Mouse (Mus musculus) midbrain, embryonic 10.5 days (tissue): ENCODE results near the gene Mecom. TPM values are rescaled to one million over a fixed set of nuclear protein-coding genes. Genes with fewer than 3 reads are reported as not detected.

ENCODE experiments used
- DNase-seq: peaks from one replicate; pipeline ENCODE4 v3.0.0-alpha.2; 2017; ENCODE audit warnings: low spot score
- H3K27ac ChIP-seq: fragments of 300-500 bp; sonication (generic); replicated peaks from 2 replicates; pipeline ENCODE4 v1.5.1; 2016; ENCODE audit warnings: mild to moderate bottlenecking
- H3K27me3 ChIP-seq: fragments of 300-500 bp; sonication (generic); 2 replicates; pipeline ENCODE4 v1.6.1; 2016; ENCODE audit warnings: low read depth, mild to moderate bottlenecking; ENCODE audit not compliant: poor library complexity, severe bottlenecking
- H3K36me3 ChIP-seq: fragments of 300-500 bp; sonication (generic); 2 replicates; pipeline ENCODE4 v1.6.1; 2016; ENCODE audit warnings: mild to moderate bottlenecking, moderate library complexity
- H3K4me1 ChIP-seq: fragments of 300-500 bp; sonication (generic); 2 replicates; pipeline ENCODE4 v1.6.1; 2016
- H3K4me3 ChIP-seq: fragments of 300-500 bp; sonication (generic); 2 replicates; pipeline ENCODE4 v1.5.1; 2016; ENCODE audit warnings: mild to moderate bottlenecking, moderate library complexity
- H3K9me3 ChIP-seq: fragments of 300-500 bp; sonication (generic); replicated peaks from 2 replicates; pipeline ENCODE4 v1.6.1; 2016; ENCODE audit warnings: mild to moderate bottlenecking
- WGBS: fragments of 180-500 bp; shearing (Covaris S2); methylation state at CpG from one replicate; pipeline ENCODE4 v1.1.7; 2016; 5-methylcytosine and 5-hydroxymethylcytosine counted together
- polyA plus RNA-seq: library from polyadenylated mRNA; unstranded; fragments of >200 nt; fragmentation: Nextera tagmentation; extraction: Ambion mirVana; gene quantifications from 2 replicates; pipeline ENCODE4 v1.2.1, GENCODE M21; 2016

Mecom gene
- polyA plus RNA-seq, 1 experiment from 2014 or later: 22.6 TPM

DNA sequence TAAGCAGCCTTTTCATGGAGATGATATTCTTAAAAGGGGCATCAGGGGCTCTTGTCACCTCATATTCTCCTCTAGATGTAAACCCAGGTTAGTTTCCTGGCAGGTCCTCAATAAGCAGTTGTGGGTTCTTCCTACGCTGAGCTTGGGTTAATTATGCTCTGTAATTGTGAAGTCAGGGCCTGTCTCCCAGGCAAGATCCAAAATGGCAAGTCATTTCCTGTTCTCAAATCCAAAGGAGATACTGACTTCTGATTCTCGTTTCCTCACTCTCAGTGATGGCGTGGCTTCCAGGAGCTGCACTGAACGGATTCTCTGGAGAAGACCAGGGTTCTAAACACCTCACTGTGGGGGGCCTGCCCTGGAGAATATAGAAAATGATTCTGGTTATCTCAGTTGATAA is 450.7 kb downstream of the Mecom start:
- no peaks in the 10 kb centered on the region for H3K9me3 ChIP-seq
- no peaks in the 10 kb centered on the region for H3K36me3 ChIP-seq
- no peaks in the 10 kb centered on the region for H3K27me3 ChIP-seq
- H3K27ac ChIP-seq: no peak overlapping the region
- no peak for DNase-seq
- H3K4me1 ChIP-seq: no peaks in the 10 kb centered on the region
- no peak overlapping the region for H3K4me3 ChIP-seq
- 67% methylated on average over 4 of the region's 4 CpGs for WGBS

DNA sequence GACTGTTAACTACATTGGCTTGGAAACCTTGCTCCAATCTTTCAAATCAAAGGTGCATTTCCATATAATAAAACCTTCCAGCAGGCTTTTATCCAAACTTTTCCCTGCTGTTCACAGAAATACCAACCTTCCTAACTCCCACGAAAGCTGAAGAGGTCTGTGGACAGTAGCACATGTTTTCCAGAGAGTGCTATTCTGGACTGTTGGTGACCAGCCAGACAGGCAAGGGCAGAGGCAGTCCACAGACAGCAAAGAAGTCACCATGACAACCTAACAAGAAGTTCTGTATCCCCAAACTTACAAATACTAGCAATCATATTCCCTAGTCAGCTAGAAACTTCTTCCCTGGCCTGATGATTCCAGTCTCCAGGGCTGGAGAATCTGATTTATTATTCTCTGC is 454.8 kb downstream of the Mecom start:
- 76% methylated on average over 1 of the region's 1 CpGs for WGBS
- H3K36me3 ChIP-seq: no peaks in the 10 kb centered on the region
- DNase-seq: no peak

DNA sequence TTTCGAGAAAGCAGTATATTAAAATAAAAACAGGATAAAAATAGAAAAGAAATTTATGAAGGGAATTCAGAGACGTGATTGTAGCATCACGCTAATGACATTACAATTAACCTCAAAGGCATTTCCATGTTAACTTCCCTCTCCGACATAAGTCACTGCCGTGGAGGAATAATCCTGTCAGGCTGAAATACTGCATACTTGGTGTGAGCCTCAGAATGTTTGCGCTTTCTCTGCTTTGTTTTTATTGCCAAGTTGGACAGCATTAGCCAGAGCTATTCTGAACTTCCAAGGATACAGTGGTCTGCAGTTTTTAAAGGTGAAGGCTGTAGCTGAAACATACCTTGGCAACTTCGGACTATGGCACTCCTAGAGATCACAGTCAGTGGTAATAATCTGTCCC is 455.3 kb downstream of the Mecom start:
- Histone ChIP-seq H3K4me1 (no peaks in the 10 kb centered on the region), H3K27me3 (no peaks in the 10 kb centered on the region), H3K4me3 (no peak overlapping the region), H3K9me3 (no peaks in the 10 kb centered on the region), H3K36me3 (no peaks in the 10 kb centered on the region), H3K27ac (no peak overlapping the region)
- no peak for DNase-seq
- WGBS: 90% methylated on average over 7 of the region's 7 CpGs

More for the DNA sequence above, 454.8 kb downstream of the Mecom start:
- H3K27me3 ChIP-seq: no peaks in the 10 kb centered on the region
- H3K9me3 ChIP-seq: no peaks in the 10 kb centered on the region
- H3K4me3 ChIP-seq: no peak overlapping the region
- no peaks in the 10 kb centered on the region for H3K4me1 ChIP-seq
- no peak overlapping the region for H3K27ac ChIP-seq

DNA sequence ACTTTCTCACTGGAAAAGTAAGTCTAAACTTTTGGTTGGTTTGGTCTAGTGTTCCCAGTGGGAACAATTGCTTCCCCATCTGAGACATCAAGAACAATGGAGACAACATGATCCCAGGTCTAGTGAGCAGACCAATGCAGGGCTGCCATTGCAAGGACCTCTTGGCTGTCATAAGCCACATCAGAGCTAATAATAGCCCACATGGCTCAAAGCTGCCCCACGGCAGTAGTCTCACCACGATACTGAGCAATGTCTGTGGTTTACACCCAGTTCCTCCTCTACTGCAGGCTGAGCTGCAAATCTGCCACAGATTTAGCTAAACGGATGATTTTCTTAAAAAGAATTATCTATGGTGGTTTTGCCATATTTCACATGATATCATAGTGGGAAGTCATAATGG is 455.9 kb downstream of the Mecom start:
- no peak overlapping the region for H3K27ac ChIP-seq
- no peaks in the 10 kb centered on the region for H3K27me3 ChIP-seq
- no peak overlapping the region for H3K4me3 ChIP-seq
- 87% methylated on average over 3 of the region's 3 CpGs for WGBS
- no peaks in the 10 kb centered on the region for H3K4me1 ChIP-seq
- no peak for DNase-seq
- no peaks in the 10 kb centered on the region for H3K36me3 ChIP-seq
- H3K9me3 ChIP-seq: no peaks in the 10 kb centered on the region

DNA sequence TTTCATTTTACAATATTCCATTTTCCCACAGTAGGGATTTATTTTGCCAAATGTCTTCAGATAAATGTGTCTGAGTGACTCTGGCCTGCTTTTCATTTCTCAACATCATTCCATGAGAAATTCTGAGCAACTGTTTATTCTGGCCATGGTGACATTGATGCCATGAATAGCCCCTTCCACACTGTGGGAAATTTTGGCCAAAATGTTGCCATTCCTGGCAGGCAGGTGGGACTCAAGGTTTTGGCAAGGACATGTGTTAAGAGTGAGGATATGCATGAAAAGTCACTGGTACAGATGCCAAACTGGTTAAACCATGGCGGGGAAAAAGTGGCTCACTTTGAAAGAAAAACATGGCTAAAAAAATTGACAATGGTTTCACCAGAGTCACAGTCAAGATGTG is 456.4 kb downstream of the Mecom start:
- no peak overlapping the region for H3K27ac ChIP-seq
- WGBS: 95% methylated on average over 1 of the region's 1 CpGs
- H3K36me3 ChIP-seq: no peaks in the 10 kb centered on the region
- no peaks in the 10 kb centered on the region for H3K4me1 ChIP-seq
- H3K9me3 ChIP-seq: no peaks in the 10 kb centered on the region
- DNase-seq: no peak
- no peaks in the 10 kb centered on the region for H3K27me3 ChIP-seq
- H3K4me3 ChIP-seq: no peak overlapping the region

DNA sequence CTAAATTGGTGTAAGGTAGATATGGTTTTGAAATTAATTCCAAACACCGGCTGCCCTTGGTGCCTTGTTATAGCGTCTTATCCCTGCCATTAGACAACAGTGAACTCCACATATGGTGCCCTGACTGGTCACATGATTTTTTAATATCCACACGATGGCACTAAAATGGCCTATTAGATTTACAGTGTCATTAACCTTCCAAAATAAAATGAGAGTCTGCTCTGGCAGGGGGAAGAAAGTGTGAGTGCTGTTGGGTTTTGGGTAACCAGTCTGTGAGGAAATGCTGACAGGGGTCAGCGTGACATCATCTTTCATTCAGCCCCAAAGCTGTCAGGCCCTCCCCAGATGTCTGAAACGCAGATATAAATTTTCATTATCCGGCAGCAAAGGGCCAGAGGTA is 461.7 kb downstream of the Mecom start:
- peaks cover 9% of the 10 kb centered on the region for H3K4me1 ChIP-seq
- no peaks in the 10 kb centered on the region for H3K36me3 ChIP-seq
- no peaks in the 10 kb centered on the region for H3K27me3 ChIP-seq
- 92% methylated on average over 6 of the region's 6 CpGs for WGBS
- H3K9me3 ChIP-seq: no peaks in the 10 kb centered on the region
- DNase-seq: no peak
- H3K27ac ChIP-seq: no peak overlapping the region
- no peak overlapping the region for H3K4me3 ChIP-seq

DNA sequence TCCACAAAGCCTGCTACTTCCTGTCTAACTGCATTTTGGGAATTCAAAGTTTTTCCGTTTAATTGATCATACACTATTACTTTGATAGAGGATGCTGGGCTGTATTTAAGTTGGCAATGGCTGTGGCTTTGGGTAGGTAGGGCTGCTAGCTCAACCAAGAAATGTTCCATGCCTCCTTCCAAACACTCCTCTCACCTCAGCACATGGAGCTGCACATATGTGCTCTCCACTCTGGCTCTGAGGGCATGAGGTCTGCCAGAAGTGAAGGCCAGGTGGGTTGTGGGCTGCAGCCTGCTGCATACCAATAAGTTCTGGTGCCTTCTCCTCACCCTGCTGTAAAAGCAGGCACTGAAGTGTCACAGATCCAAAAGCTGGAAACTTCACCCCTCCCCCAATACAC is 464.0 kb downstream of the Mecom start:
- Histone ChIP-seq H3K9me3 (no peaks in the 10 kb centered on the region), H3K4me3 (no peak overlapping the region), H3K27ac (peak overlapping the region; percentile 63), H3K4me1 (peaks cover 9% of the 10 kb centered on the region), H3K36me3 (no peaks in the 10 kb centered on the region), H3K27me3 (no peaks in the 10 kb centered on the region)
- DNase-seq: no peak
- 78% methylated on average over 1 of the region's 1 CpGs for WGBS

DNA sequence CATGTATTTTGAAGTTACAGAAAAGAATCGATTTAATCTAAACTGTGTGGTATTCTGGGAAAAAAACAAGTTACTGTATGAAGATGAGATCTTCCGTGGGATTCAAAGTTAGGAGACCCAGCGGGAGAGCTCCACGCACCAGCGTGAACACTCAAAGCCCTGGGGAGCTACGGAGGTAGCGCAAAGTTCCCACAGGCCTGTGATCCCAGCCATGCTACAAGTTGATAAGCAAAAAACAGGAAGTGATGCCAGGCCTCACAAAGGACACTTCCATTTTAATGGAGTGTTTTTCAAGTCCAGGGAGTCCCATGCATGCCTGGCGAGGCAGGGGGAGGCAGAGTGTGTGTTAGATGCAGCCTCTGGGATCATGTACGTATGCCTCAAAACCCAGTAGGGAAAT is 464.5 kb downstream of the Mecom start:
- Histone ChIP-seq H3K27me3 (no peaks in the 10 kb centered on the region), H3K27ac (no peak overlapping the region), H3K36me3 (no peaks in the 10 kb centered on the region), H3K4me3 (no peak overlapping the region), H3K4me1 (peaks cover 9% of the 10 kb centered on the region), H3K9me3 (no peaks in the 10 kb centered on the region)
- whole genome bisulfite sequencing: 87% methylated on average over 9 of the region's 9 CpGs
- DNase-seq: no peak

DNA sequence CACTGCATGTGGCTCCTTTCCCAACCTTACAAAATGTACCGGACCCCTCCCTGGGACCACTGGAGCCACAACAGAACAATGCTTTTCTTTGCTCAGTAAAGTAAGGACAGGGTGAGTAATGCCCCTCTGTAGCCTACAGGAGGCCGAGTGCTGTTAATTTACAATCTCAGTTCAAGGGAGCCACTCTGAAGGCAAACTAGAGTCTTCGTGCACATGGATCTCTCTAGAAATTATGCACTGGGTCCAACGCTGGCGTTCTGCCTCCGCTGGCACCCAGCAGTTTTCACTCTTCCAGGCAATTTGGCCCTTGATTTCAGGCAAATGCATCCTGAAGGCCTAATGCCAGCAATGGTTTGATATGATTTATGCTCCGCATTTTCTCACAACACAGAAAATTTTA is 467.0 kb downstream of the Mecom start:
- Histone ChIP-seq H3K27ac (no peak overlapping the region), H3K27me3 (no peaks in the 10 kb centered on the region), H3K9me3 (no peaks in the 10 kb centered on the region), H3K4me3 (no peak overlapping the region), H3K4me1 (peaks cover 9% of the 10 kb centered on the region), H3K36me3 (no peaks in the 10 kb centered on the region)
- WGBS: 88% methylated on average over 7 of the region's 7 CpGs
- DNase-seq: no peak

DNA sequence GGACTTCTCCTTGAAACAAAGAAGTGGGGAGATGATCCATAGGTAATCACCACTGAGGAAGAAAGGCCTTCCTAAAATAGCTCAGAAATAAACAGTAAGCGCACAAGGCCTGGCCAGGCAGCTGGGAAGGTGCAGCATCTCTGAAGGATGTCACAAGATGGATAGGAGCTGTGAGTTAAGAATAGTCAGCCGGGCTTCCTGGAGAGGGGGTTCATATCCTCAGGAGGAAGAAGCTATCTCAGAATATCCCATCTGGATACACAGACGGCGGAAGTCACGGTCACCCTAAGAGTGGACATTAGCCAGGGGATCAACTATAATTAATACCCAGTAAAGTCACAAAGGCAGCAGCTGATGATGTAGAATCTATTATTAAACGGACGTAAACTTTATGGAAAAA is 471.3 kb downstream of the Mecom start:
- no peaks in the 10 kb centered on the region for H3K9me3 ChIP-seq
- WGBS: 92% methylated on average over 7 of the region's 7 CpGs
- no peaks in the 10 kb centered on the region for H3K36me3 ChIP-seq
- peaks cover 8% of the 10 kb centered on the region for H3K4me1 ChIP-seq
- no peak for DNase-seq
- no peak overlapping the region for H3K27ac ChIP-seq
- no peak overlapping the region for H3K4me3 ChIP-seq
- no peaks in the 10 kb centered on the region for H3K27me3 ChIP-seq

DNA sequence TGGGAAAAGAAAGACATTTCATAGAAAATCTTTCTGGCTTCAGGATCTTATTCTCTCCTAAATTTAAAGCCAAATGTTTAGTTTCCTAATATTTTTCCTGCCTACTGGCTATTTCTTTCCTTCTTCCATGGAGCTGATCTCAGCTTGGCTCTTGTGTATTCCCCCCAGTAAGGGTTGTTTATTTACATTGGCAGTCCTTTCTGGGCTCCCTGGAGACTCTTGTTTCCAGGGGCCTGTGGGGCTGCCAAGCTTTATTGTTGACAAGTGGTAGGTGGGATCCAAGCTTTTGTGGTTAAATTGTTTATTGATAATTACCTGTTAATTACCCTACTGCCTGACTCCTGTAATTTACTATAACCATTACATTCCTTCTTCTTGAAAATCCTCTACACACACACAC is 476.5 kb downstream of the Mecom start:
- no peak for DNase-seq
- peaks cover 8% of the 10 kb centered on the region for H3K4me1 ChIP-seq
- no peaks in the 10 kb centered on the region for H3K27me3 ChIP-seq
- H3K36me3 ChIP-seq: no peaks in the 10 kb centered on the region
- H3K27ac ChIP-seq: no peak overlapping the region
- H3K9me3 ChIP-seq: no peaks in the 10 kb centered on the region
- no peak overlapping the region for H3K4me3 ChIP-seq

DNA sequence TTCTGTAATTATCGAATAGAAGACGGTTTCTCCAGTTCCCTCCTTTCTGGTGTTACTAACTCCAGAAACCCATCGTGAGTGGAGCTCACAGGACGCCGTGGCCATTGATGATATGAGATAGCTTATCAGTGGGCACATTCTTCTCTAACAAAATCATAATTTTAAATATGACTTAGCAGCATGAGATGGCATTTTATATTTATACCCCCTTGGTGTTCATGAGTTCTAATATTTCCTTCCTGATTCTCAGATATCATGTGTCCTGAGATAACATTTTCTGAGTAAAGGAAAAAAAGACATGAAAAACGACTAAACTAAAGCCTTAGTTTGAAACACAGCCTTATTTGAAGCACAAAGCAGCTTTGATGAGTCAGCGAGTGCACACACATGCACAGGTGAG is 481.3 kb downstream of the Mecom start:
- Histone ChIP-seq H3K27me3 (no peaks in the 10 kb centered on the region), H3K27ac (no peak overlapping the region), H3K9me3 (no peaks in the 10 kb centered on the region), H3K4me3 (no peak overlapping the region), H3K4me1 (no peaks in the 10 kb centered on the region), H3K36me3 (no peaks in the 10 kb centered on the region)
- WGBS: 88% methylated on average over 7 of the region's 7 CpGs
- no peak for DNase-seq

DNA sequence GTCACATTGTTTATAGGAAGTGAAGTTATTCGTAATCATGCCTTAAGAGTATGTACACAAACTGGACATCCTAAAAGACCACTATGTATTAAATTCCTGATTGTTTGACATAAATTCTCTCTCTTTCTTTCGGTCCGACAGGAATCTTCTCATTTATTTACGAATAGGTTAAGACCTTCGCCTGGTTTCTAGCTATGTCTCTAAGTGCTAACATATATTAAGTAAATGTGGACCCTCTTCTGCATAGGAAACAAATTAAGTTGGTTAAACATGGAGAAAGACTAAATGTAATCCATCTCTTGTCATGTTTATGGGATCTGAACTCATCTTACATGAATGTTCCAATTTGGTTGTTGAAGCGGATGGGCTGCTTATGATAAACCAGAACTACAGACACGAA is 487.8 kb downstream of the Mecom start:
- peaks cover 3% of the 10 kb centered on the region; the same call in 1 of the 2 replicates for H3K4me1 ChIP-seq
- 93% methylated on average over 7 of the region's 7 CpGs for WGBS
- no peak overlapping the region for H3K27ac ChIP-seq
- no peaks in the 10 kb centered on the region for H3K27me3 ChIP-seq
- no peak overlapping the region for H3K4me3 ChIP-seq
- no peak for DNase-seq
- no peaks in the 10 kb centered on the region for H3K36me3 ChIP-seq
- H3K9me3 ChIP-seq: no peaks in the 10 kb centered on the region

DNA sequence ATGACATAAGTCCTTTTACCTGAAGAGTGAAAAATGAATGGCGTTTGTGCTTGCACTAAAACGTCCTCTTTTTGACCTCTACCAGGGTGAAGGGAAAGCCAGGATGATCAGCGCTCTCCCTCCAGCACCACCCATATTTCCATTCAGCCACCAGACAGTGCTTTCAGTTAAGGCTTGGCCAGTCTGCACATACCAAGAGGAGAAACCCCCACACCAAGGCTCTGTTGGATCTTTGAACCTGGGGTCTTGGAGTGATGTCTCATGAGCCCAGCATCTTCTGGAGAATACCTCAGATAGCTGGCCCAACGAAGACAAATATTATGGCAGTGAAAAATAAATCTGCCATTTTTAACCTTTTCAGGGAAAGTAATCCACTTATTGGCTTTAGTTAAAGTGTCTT is 488.2 kb downstream of the Mecom start:
- no peaks in the 10 kb centered on the region for H3K9me3 ChIP-seq
- DNase-seq: no peak
- H3K4me3 ChIP-seq: no peak overlapping the region
- WGBS: 84% methylated on average over 4 of the region's 4 CpGs
- H3K36me3 ChIP-seq: no peaks in the 10 kb centered on the region
- H3K27ac ChIP-seq: no peak overlapping the region
- no peaks in the 10 kb centered on the region for H3K27me3 ChIP-seq
- peaks cover 3% of the 10 kb centered on the region; the same call in 1 of the 2 replicates for H3K4me1 ChIP-seq
